Mouse (Mus musculus): ENCODE measurements around the gene Kmt2c. TPM values are rescaled to one million over a fixed set of nuclear protein-coding genes. Genes with fewer than 3 reads are reported as not detected.

The Kmt2c gene
- 9.5 and 10.6 TPM in 2 replicates for polyA plus RNA-seq (2016; fragmentation: Nextera tagmentation; extraction: Ambion mirVana)

DNA sequence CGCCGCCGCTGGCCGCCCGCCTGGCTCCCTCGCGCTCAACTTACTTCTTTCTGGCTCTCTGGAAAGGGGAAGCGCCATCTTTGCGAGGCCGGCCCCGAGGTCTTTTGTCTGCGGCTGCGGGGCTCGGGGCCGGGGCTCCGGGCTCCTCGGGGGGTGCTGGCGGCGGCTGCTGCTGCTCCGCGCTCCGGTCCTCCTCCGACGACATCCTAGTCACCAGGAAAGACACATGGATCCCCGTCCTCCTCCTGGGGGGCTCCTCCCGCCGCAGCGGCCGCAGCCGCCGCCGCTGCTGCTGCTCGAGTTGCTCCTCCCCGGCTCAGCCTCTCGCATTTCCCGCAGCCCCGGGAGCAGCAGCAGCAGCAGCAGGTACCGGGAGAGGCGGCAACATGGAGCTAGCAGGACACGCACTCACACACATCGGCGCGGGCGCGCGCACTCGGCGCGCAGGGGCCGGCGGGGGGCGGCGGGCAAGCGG lies at the start of gene Kmt2c:
Gene Kmt2c, minus strand, starts transcription at position 438 of the 475 bp plus-strand sequence.
- no peaks in the 10 kb centered on the region for H3K9me3 ChIP-seq (replicated peaks)
- H3K4me3 ChIP-seq = peak within 1 kb of the TSS; percentile 85
- H3K4me1 ChIP-seq = peaks cover 15% of the 10 kb centered on the region
- WGBS = 2% methylated on average over 40 of the region's 54 CpGs
- H3K27ac ChIP-seq = peak within 1 kb of the TSS; percentile 97
- H3K27me3 ChIP-seq (ENCODE audit: low read depth, poor library complexity, severe bottlenecking) = 0 out of 2 replicates have a peak, but pooled peaks cover 6% of the 10 kb centered on the region
- H3K36me3 ChIP-seq = no peaks in the 10 kb centered on the region
- peak; percentile 86 for DNase-seq (ENCODE audit: low spot score)

DNA sequence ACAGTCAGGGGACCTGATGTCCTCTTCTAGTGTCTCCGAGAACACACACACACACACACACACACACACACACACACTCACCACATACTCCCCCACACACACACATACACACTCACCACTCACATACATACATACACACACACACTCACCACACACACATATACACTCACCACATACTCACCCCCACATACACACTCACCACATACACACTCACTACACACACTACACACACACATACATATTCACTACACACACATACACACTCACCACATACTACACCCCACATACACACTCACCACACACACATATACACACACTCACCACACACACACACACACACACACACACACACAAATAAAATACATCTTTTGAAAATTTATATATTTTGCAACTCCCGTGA lies 48.3 kb upstream of the Kmt2c start:
- no peaks in the 10 kb centered on the region for H3K36me3 ChIP-seq
- no peak overlapping the region for H3K4me3 ChIP-seq
- WGBS = 94% methylated on average over 2 of the region's 2 CpGs
- no peak overlapping the region for H3K27ac ChIP-seq
- DNase-seq (ENCODE audit: low spot score) = no peak
- H3K4me1 ChIP-seq = no peaks in the 10 kb centered on the region
- no peaks in the 10 kb centered on the region for H3K27me3 ChIP-seq (ENCODE audit: low read depth, poor library complexity, severe bottlenecking)
- H3K9me3 ChIP-seq (replicated peaks) = no peaks in the 10 kb centered on the region

GRCm38 (mm10) chr5:25544566-25544965 lies 46.0 kb upstream of the Kmt2c start:
- H3K27ac ChIP-seq = no peak overlapping the region
- DNase-seq (ENCODE audit: low spot score) = no peak
- no peaks in the 10 kb centered on the region for H3K36me3 ChIP-seq
- WGBS = 90% methylated on average over 5 of the region's 5 CpGs
- no peaks in the 10 kb centered on the region for H3K27me3 ChIP-seq (ENCODE audit: low read depth, poor library complexity, severe bottlenecking)
- H3K4me1 ChIP-seq = peaks cover 4% of the 10 kb centered on the region; the same call in 1 of the 2 replicates
- H3K9me3 ChIP-seq (replicated peaks) = no peaks in the 10 kb centered on the region
- H3K4me3 ChIP-seq = no peak overlapping the region

DNA sequence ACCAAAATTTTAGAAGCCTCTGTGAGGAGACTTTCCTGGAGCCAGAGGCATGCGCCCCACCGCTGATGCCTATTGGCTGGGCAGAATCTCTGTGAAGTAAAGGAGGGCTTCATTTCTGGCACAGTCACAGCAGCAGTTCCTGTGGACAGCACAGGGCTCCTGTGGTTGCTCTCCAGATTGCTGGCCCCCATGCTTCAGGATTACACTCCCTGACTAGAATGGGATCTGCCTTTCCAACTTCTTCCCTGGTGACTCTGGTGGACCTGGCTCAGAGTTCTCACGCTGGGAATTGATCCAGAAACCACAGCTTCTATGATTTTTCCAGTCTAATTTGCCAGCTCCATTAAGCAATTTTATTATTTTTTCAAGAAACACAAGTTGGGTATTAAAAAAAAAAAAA lies 45.5 kb upstream of the Kmt2c start:
- Histone ChIP-seq H3K4me3 (no peak overlapping the region), H3K4me1 (peaks cover 4% of the 10 kb centered on the region; the same call in 1 of the 2 replicates), H3K27ac (no peak overlapping the region), H3K36me3 (no peaks in the 10 kb centered on the region), H3K27me3 (ENCODE audit: low read depth, poor library complexity, severe bottlenecking) (no peaks in the 10 kb centered on the region), H3K9me3 (replicated peaks) (no peaks in the 10 kb centered on the region)
- no peak for DNase-seq (ENCODE audit: low spot score)
- 91% methylated on average over 3 of the region's 3 CpGs for WGBS

GRCm38 (mm10) chr5:25541661-25542060 lies 43.1 kb upstream of the Kmt2c start:
- no peak overlapping the region for H3K4me3 ChIP-seq
- H3K9me3 ChIP-seq (replicated peaks) = no peaks in the 10 kb centered on the region
- peak; percentile 19 for DNase-seq (ENCODE audit: low spot score)
- 62% methylated on average over 2 of the region's 2 CpGs for WGBS
- H3K27ac ChIP-seq = no peak overlapping the region
- peaks cover 4% of the 10 kb centered on the region; the same call in 1 of the 2 replicates for H3K4me1 ChIP-seq
- H3K27me3 ChIP-seq (ENCODE audit: low read depth, poor library complexity, severe bottlenecking) = no peaks in the 10 kb centered on the region
- H3K36me3 ChIP-seq = no peaks in the 10 kb centered on the region

DNA sequence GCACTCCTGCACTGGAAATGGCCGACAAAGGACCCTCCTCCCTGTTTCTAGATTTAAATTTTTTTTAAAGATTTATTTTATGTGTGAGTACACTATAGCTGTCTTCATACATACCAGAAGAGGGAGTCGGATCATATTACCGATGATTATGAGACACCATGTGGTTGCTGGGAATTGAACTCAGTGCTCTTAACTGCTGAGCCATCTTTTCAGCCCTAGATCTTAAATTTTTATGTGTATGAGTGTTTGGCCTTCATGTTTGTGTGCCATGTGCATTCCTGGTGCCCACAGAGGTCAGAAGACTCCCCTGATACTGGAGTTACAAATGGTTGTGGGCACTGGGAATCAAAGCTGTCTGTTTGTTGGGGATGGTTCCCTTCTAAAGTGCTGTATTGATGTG lies 42.3 kb upstream of the Kmt2c start:
- H3K9me3 ChIP-seq (replicated peaks) = no peaks in the 10 kb centered on the region
- peak; percentile 18 for DNase-seq (ENCODE audit: low spot score)
- WGBS = 91% methylated on average over 3 of the region's 3 CpGs
- H3K27me3 ChIP-seq (ENCODE audit: low read depth, poor library complexity, severe bottlenecking) = no peaks in the 10 kb centered on the region
- no peak overlapping the region for H3K4me3 ChIP-seq
- H3K36me3 ChIP-seq = no peaks in the 10 kb centered on the region
- H3K4me1 ChIP-seq = peaks cover 4% of the 10 kb centered on the region; the same call in 1 of the 2 replicates
- H3K27ac ChIP-seq = no peak overlapping the region

DNA sequence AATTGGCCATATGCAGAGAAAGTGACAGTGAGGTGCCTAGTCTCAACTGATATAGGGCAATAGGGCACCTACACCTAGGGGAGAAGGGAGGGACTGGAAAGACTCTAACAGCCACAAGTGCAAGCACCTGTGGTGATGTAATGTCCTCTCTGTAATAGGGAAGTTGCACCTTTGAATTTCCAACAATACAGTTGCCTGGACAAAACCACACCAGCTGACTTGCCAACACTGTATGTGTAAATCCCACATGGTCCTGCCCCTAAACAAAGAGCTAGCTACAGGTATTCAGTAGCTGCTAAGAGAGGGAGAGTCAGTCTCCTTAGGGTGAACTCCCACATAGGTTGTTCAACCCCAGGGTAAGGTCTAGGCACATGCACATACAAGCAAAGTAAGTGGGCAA lies 41.8 kb upstream of the Kmt2c start:
- Histone ChIP-seq H3K4me3 (no peak overlapping the region), H3K36me3 (no peaks in the 10 kb centered on the region), H3K4me1 (peaks cover 4% of the 10 kb centered on the region; the same call in 1 of the 2 replicates), H3K27me3 (ENCODE audit: low read depth, poor library complexity, severe bottlenecking) (no peaks in the 10 kb centered on the region), H3K9me3 (replicated peaks) (no peaks in the 10 kb centered on the region), H3K27ac (no peak overlapping the region)
- no peak for DNase-seq (ENCODE audit: low spot score)

DNA sequence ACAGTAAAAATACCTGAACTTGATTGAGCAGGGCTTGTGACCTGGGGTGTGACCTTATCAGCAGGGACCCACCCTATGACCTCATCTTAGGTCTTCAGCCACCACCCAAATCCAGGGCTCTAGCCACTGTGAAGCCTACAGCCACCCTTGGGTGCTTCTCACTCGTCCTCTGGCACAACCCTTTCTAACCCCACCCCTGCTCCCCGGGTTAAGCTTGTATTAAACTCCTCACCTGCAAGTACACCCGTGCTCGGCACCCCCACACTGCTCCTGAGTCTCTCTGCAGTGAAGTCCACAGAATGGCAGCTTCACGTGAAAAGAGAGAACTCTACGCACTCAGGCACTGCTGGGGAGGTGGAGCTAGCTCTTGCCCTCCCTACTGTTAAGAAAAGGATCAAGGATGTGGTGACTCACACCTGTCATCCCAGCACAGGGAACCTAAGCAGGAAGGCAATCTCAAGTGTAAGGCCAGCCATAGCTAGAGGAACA lies 38.4 kb upstream of the Kmt2c start:
- no peak overlapping the region for H3K27ac ChIP-seq
- no peaks in the 10 kb centered on the region for H3K36me3 ChIP-seq
- no peaks in the 10 kb centered on the region for H3K9me3 ChIP-seq (replicated peaks)
- H3K4me3 ChIP-seq = no peak overlapping the region
- H3K4me1 ChIP-seq = peaks cover 4% of the 10 kb centered on the region; the same call in 1 of the 2 replicates
- peaks cover 4% of the 10 kb centered on the region; the same call in 1 of the 2 replicates for H3K27me3 ChIP-seq (ENCODE audit: low read depth, poor library complexity, severe bottlenecking)
- WGBS = 40% methylated on average over 6 of the region's 6 CpGs
- no peak for DNase-seq (ENCODE audit: low spot score)

GRCm38 (mm10) chr5:25536451-25536850 lies 37.9 kb upstream of the Kmt2c start:
- Histone ChIP-seq H3K27me3 (ENCODE audit: low read depth, poor library complexity, severe bottlenecking) (peaks cover 8% of the 10 kb centered on the region), H3K27ac (no peak overlapping the region), H3K36me3 (no peaks in the 10 kb centered on the region), H3K4me1 (peaks cover 2% of the 10 kb centered on the region; the same call in 1 of the 2 replicates), H3K4me3 (no peak overlapping the region), H3K9me3 (replicated peaks) (no peaks in the 10 kb centered on the region)
- DNase-seq (ENCODE audit: low spot score) = no peak
- 72% methylated on average over 2 of the region's 2 CpGs for WGBS

- Histone ChIP-seq H3K4me1 (no peaks in the 10 kb centered on the region), H3K27ac (no peak overlapping the region), H3K27me3 (ENCODE audit: low read depth, poor library complexity, severe bottlenecking) (peaks cover 8% of the 10 kb centered on the region), H3K4me3 (no peak overlapping the region), H3K9me3 (replicated peaks) (no peaks in the 10 kb centered on the region), H3K36me3 (no peaks in the 10 kb centered on the region)
- no peak for DNase-seq (ENCODE audit: low spot score)
- 88% methylated on average over 2 of the region's 2 CpGs for WGBS
These were observed 37.0 kb upstream of the Kmt2c start for GRCm38 (mm10) chr5:25535566-25535965.

DNA sequence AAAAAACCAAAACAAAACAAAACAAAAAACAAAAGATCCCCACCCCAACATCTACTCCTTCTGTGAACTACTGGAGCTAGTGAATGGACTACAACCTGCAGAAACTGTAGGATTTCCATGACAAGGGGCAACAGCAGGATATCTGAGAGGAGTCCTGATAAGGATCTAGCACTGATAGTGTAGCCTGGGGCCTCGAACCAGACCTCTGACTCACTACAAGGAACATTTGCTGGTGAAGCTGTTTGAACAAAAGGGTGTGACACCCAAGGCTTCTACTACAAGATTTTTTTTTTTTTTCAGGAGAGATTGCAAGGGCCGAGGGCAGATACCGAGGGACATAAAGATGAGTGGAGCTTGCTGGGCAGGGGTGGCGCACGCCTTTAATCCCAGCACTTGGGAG lies 34.7 kb upstream of the Kmt2c start:
- H3K27me3 ChIP-seq (ENCODE audit: low read depth, poor library complexity, severe bottlenecking) = peaks cover 8% of the 10 kb centered on the region
- no peak overlapping the region for H3K27ac ChIP-seq
- H3K9me3 ChIP-seq (replicated peaks) = no peaks in the 10 kb centered on the region
- WGBS = 79% methylated on average over 5 of the region's 5 CpGs
- peaks cover 5% of the 10 kb centered on the region for H3K4me1 ChIP-seq
- no peaks in the 10 kb centered on the region for H3K36me3 ChIP-seq
- DNase-seq (ENCODE audit: low spot score) = no peak
- no peak overlapping the region for H3K4me3 ChIP-seq

DNA sequence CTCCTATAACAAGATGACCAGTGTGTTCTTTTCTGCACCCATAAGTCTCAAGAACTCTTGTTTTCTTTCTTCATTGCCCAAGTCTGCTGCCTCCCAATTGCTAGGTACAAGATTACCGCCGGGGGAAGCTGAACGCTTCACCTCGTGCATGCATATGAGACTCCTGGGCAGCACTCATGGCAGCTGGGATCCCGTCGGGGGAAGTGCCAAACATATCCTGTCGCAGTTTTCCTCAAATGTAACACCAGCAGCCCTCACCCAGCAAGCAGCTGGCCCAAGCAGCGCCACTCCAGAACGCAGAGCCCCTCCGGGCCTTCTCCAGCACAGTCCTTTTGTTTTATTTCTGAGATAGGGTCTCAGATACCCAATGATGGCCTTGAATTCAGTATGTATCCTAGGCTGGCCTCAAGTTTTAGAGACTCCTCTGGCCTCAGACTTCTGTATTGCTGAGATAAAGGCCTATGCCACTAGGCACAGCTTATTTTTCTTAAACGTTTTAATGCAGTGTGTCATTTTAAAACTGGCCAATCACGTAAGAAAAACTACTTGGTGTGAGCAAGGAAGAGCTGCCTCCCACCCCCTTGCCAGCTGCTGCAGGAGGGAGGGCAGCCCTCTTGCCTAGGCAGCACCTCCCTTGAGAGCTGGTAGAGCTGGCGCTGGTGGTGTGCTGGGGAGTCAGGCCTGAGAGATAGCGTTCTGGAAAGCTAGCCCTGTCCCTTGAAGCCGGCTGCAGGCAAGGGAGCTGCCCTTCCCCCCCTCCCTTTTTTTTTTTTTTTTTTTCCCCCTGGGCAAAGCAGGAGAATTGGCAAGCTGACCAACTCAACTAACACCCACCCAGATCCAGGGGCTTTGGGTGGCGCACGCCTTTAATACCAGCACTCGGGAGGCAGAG lies 33.9 kb upstream of the Kmt2c start:
- H3K9me3 ChIP-seq (replicated peaks) = no peaks in the 10 kb centered on the region
- no peaks in the 10 kb centered on the region for H3K36me3 ChIP-seq
- WGBS = 55% methylated on average over 18 of the region's 18 CpGs
- peaks cover 8% of the 10 kb centered on the region for H3K27me3 ChIP-seq (ENCODE audit: low read depth, poor library complexity, severe bottlenecking)
- H3K4me1 ChIP-seq = peaks cover 13% of the 10 kb centered on the region
- DNase-seq (ENCODE audit: low spot score) = no peak
- H3K4me3 ChIP-seq = no peak overlapping the region
- H3K27ac ChIP-seq = no peak overlapping the region

- peak overlapping the region; percentile 77 for H3K4me3 ChIP-seq
- H3K27ac ChIP-seq = no peak overlapping the region; the same call in 1 of the 2 replicates
- DNase-seq (ENCODE audit: low spot score) = no peak
- H3K36me3 ChIP-seq = no peaks in the 10 kb centered on the region
- peaks cover 21% of the 10 kb centered on the region for H3K4me1 ChIP-seq
- no peaks in the 10 kb centered on the region for H3K9me3 ChIP-seq (replicated peaks)
- 47% methylated on average over 2 of the region's 2 CpGs for WGBS
- H3K27me3 ChIP-seq (ENCODE audit: low read depth, poor library complexity, severe bottlenecking) = peaks cover 8% of the 10 kb centered on the region
These were observed 32.0 kb upstream of the Kmt2c start for GRCm38 (mm10) chr5:25530629-25531028.
